Mouse (Mus musculus): ENCODE measurements at regions not wholly inside any gene's neighbourhood (a gene's known extent, or its start where the extent isn't known, plus 50 kb on each side); places are given as distances from the start of the nearest gene placed in this dataset.

DNA sequence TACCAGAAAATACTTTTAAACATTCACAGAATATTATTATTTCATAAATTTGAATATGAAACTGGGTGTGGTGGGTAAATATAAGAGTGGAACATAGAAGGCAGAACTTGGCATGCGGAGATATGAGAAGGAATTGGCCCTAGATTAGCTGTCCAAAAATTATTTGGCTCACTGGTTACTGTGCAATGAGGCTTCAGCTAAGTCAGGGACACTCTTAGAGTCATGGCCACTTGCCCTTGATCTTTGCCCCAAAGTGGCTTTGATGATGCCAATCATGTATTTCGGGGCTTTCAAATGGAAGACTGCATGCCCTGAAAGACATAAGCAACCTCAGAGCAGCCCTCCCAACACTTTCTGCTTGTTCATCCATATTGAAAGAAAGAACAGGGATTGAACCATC is 76.9 kb downstream of the Pxdc1 start:
- DNase-seq: no peak

DNA sequence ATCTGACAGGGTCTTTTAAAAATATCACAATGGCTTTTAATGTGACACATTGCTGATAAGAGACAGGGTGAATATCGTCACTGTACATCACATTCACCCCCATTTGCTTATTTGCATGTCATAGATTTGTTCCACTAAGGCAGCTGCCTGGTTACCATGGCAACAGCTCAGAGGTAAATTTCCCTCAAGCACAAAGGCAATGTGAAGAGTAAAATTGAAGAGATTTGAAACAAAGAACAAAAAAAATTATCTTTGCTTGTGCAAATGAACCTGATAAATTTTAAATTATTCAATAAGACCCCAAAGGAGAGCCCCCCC is 77.3 kb downstream of the Pxdc1 start:
- peak; percentile 27 for DNase-seq

DNA sequence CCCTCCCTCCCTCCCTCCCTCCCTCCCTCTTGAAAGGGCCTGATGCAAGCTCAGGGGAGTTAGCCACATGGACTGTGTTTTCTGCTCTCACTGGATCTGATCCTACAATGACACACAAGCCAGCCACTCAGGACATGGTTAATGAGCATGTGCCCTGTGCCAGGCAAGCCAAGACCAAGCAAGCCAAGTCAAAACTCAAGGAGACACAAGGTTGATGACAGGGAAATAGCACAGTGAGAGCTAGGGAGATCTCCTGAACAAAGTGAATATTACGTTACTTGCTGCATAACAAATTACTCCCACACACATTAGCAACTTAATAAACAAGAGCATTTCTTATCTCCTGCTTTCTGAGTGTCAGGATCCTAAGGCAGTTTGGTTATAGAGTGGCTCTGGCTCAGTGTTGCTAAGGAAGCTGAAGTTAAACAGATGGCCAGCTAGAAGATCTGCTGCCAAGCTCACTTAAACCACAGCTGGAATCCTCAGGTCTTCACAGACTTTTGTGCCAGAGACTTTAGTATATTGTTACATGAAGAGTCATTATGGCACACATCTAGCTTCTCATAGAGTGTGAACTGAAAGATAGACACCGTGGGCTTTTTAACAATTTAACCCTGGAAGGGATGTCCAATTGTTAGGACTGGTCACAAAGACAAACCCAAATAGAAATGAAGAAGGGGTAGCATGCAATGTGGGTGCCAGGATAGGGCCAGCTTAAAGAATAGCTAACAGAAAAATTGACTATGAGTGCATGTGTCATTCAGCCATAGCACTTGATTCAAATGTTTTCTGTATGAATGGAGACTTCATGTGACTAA is 77.9 kb downstream of the Pxdc1 start:
- DNase-seq: peak; percentile 5

- DNase-seq: no peak
Observed at GRCm38 (mm10) chr13:34569312-34569711, 84.0 kb downstream of the Pxdc1 start.

GRCm38 (mm10) chr13:34566687-34567086 is 86.6 kb downstream of the Pxdc1 start:
- no peak for DNase-seq

- DNase-seq: no peak
Observed at GRCm38 (mm10) chr13:34550130-34550884, 103.0 kb downstream of the Pxdc1 start.

- DNase-seq: no peak
Observed at GRCm38 (mm10) chr13:34540646-34541045, 112.6 kb downstream of the Pxdc1 start.

GRCm38 (mm10) chr13:34533896-34534295 is 119.4 kb downstream of the Pxdc1 start:
- no peak for DNase-seq

DNA sequence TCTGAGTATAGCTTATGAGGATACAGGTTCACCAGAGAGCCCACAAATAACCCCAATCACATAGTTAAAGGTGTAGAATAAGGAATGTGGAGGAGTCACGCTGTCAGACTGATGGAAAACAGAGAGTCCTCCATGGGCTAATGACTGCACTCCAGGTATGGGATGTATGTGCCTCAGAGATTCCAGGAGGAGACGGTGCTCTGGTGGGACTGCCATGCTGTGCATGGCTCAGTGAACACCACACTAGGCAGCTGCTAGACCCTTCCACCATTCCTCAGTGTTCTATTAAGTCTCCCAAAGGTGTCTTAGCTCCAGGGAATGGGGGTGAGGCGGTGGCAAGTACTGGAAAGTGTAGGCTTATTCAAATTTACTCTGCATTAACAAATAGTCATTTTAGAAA is 142.0 kb downstream of the Pxdc1 start:
- DNase-seq: no peak

DNA sequence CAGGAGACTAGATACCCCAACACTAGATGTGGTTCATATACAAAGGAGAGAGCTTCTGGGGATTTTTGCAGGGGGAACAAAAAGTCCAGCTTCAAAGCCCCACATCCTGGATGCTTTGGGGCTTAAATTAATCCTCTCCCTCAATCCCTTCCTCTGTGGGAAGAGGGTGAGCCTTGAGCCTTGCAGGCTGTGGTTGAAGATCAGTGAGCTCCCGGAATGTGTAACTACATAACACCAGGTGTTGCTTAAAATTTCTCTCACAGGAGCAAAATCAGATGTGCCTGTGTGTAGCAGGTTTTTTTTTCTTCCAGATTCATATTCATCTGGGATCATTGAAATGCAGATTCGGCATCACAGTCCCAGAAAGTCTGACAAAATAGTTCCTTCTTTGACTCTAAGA is 146.1 kb downstream of the Pxdc1 start:
- DNase-seq: no peak

- no peak for DNase-seq
Observed at GRCm38 (mm10) chr13:34505861-34506260, 147.4 kb downstream of the Pxdc1 start.

- DNase-seq: no peak
Observed at GRCm38 (mm10) chr13:34504879-34505278, 148.4 kb downstream of the Pxdc1 start.

- no peak for DNase-seq
Observed at GRCm38 (mm10) chr13:34498910-34499309, 153.9 kb upstream of the Slc22a23 start.

DNA sequence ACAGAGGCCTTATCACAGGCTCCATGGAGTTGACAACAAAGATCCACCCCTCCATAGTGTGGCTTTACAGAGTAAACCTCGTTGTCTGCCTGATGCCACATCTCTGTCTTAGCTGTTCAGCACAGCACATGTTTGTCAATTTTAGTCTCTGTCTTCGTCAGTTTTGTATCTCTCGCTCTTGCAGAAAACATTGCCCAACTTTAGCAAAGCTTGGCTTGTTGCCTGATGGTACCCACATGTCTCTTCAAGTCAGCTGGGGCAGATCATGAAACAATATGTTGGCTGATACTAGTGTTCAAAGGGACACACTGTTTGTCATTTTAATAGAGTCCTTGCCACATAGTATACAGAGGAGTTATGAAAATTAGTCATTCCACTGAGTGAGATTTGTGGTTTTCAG is 152.7 kb upstream of the Slc22a23 start:
- DNase-seq: no peak

DNA sequence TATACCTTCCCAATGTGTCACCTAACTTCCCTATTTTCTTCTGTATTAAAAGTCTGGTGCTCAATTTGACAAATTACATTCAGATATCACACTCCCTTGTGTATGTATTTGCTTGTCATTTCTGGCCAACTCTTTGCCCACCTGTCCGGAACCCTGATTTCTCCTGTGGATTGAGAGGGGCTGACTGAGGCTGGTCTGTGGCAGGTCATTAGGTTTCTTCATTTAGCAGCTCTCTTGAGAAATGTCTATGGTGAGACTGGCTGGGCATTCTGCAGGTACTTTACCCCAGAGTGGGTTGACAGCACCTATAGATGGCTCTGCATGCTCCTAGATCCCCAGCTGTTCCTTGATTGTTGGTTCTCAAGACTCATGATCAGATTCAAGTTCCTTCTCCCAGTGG is 139.8 kb upstream of the Slc22a23 start:
- no peak for DNase-seq

DNA sequence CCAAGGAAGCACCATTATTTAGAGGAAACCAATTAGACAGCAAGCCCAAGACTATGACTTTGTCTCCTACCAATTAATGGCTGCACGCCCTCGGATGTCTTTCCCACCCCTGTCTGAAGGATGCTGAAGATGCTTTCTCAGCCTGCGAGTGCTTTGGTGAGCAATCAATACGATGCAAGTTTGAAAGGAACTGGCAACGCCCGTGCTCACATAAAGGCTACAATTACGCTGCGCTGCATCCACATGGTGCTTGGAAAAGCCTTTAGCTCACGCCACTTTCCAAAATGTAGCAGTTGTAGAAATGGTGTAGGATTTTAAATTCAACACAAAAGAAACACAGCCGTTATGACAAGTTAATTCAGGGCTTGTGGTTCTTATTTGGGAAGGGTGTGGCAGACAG is 136.5 kb upstream of the Slc22a23 start:
- no peak for DNase-seq

DNA sequence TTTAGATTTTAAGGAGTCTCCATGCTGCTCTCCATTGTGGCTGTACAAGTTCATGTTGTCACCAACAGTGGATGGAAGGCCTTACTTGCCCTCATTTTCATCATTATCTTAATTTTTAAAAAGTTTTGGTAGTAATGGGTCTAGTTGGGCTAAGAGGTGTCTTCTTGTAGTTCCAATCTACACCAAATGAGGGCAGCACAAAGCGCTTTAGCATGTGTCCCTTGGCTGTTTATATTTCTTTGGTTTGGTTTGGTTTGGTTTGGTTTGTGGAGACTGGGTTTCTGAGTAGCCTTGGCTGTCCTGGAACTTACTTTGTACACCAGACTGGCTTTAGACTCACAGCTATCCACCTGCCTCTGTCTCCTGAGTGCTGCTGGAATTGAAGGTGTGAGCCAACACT is 125.4 kb upstream of the Slc22a23 start:
- no peak for DNase-seq

DNA sequence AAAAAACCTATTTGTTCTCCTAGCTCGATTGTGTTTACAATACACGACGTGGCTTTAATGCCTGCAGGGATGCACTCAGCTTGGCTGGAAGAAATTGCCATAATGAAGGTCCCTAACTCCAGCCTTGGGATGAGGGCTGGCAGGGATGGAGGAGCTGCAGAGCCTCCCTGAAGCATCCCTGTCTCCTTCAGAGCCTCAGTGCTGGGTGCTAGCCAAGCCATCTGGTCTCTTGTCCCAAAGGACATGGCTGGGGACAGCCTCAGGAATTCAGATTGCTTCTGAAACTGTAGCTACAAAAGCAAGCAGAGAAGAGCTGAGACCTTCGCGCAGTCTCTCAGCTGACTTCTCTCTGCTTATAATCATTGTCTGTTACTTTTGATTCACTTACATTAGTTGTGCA is 124.6 kb upstream of the Slc22a23 start:
- DNase-seq: no peak

DNA sequence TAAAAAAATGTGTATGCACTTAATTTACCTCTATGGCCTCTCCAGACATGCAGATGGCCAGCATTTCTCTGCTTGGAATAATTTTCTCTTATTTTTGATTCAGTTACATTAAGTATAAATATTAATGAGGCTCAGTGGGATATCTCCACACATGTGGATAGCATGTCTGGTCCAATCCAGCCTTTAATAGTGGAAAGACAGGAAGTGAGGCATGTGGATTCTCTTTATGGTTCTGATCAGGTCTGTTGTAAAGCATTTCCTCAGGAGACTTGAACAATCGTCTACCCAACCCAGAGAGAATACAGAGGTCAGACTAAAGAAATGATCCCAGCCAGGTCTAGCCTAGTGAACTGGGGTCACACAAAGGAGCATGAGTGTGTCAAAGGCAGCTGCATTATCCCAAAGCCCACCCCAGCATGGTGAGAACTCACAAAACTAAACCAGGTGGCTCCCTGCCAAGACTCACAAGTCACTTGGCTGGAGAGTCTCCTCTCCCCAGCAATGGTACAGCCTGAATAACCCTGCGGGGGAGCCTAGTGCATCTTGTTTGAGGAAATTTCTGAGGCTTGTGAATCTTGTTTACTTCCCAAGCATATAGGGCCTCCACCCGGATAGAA is 123.3 kb upstream of the Slc22a23 start:
- no peak for DNase-seq

DNA sequence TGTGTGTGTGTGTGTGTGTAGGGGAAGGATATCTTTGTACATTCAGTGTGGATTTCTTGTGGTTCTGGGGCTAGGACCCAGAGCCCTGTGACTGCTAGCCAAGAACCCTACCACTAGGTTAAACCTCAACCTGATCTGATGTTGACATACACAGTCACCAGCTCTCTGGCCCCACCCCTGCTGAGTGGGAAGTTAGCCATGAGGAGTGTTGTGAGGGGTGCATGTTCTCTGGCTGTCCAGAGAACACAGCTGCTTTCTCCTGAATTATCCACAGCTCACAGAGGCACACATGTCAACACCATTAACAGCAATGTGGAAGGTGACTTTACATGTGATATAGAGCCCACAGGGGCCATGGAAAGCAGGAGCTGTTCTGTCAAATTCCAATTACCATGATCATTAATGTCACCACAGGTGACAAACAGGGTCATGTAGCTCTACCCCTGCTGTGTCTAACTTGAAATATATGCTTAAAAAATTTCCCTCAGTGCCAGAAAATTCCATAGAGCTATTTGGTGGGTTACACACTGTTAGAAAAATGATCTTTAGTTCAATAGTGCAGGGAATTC is 121.0 kb upstream of the Slc22a23 start:
- DNase-seq: no peak

- DNase-seq: no peak
Observed at GRCm38 (mm10) chr13:34465456-34465855, 120.5 kb upstream of the Slc22a23 start.

GRCm38 (mm10) chr13:34464221-34464620 is 119.2 kb upstream of the Slc22a23 start:
- DNase-seq: no peak

- no peak for DNase-seq
Observed at GRCm38 (mm10) chr13:34462808-34463511, 118.0 kb upstream of the Slc22a23 start.

All from right cerebral cortex, postnatal 25 days (tissue).